Mouse (Mus musculus) cerebellum, adult 11 months (tissue): ENCODE data around the gene Tmprss3.

Experiments used
- DNase-seq: peaks from one replicate; pipeline ENCODE4 v3.0.0; 2022

Tmprss3 gene

GRCm38 (mm10) chr17:31193360-31193759 is 5.4 kb downstream of the Tmprss3 start:
- DNase-seq, result no peak

GRCm38 (mm10) chr17:31192663-31193062 is 6.1 kb downstream of the Tmprss3 start:
- no peak for DNase-seq

- no peak for DNase-seq
Observed at GRCm38 (mm10) chr17:31191825-31192224, 7.0 kb downstream of the Tmprss3 start.

- peak; percentile 80 for DNase-seq
Observed at GRCm38 (mm10) chr17:31187370-31187769, 11.4 kb downstream of the Tmprss3 start.

- no peak for DNase-seq
Observed at GRCm38 (mm10) chr17:31184269-31184990, 14.3 kb downstream of the Tmprss3 start.

GRCm38 (mm10) chr17:31183180-31183974 is 15.4 kb downstream of the Tmprss3 start:
- DNase-seq, result peak; percentile 35

- no peak for DNase-seq
Observed at GRCm38 (mm10) chr17:31181490-31181889, 17.3 kb downstream of the Tmprss3 start.

GRCm38 (mm10) chr17:31176321-31176720 is 22.5 kb downstream of the Tmprss3 start:
- DNase-seq, result no peak

- no peak for DNase-seq
Observed at GRCm38 (mm10) chr17:31169796-31170195, 29.0 kb downstream of the Tmprss3 start.

GRCm38 (mm10) chr17:31165127-31165526 is 33.6 kb downstream of the Tmprss3 start, which contains the start of gene Tff1:
TSS of gene Tff1 (minus strand) at chr17:31165277.
- DNase-seq, result no peak

- DNase-seq, result no peak
Observed at GRCm38 (mm10) chr17:31163821-31164220, 35.0 kb downstream of the Tmprss3 start.

GRCm38 (mm10) chr17:31162607-31163006 is 36.2 kb downstream of the Tmprss3 start:
- DNase-seq, result no peak

GRCm38 (mm10) chr17:31160291-31160690 is 38.5 kb downstream of the Tmprss3 start:
- no peak for DNase-seq

- no peak for DNase-seq
Observed at GRCm38 (mm10) chr17:31157921-31158320, 40.9 kb downstream of the Tmprss3 start.

- no peak for DNase-seq
Observed at GRCm38 (mm10) chr17:31153785-31154184, 45.0 kb downstream of the Tmprss3 start.

GRCm38 (mm10) chr17:31152966-31153499 is 45.7 kb downstream of the Tmprss3 start:
- DNase-seq, result no peak

- DNase-seq, result no peak
Observed at GRCm38 (mm10) chr17:31152512-31152911, 46.3 kb downstream of the Tmprss3 start.

GRCm38 (mm10) chr17:31145998-31146397 is 52.8 kb downstream of the Tmprss3 start:
- DNase-seq, result no peak

- no peak for DNase-seq
Observed at GRCm38 (mm10) chr17:31144040-31145037, 54.4 kb downstream of the Tmprss3 start, which contains the start of gene Tff2. TSS of gene Tff2 (minus strand) at chr17:31144282.

- DNase-seq, result no peak
Observed at GRCm38 (mm10) chr17:31142116-31142515, 56.7 kb downstream of the Tmprss3 start.

- peak; percentile 68 for DNase-seq
Observed at GRCm38 (mm10) chr17:31138398-31138797, 60.4 kb downstream of the Tmprss3 start.

- no peak for DNase-seq
Observed at GRCm38 (mm10) chr17:31136821-31137220, 62.0 kb downstream of the Tmprss3 start.
